Mouse (Mus musculus): ENCODE measurements around the gene Rasgef1c. TPM values are rescaled to one million over a fixed set of nuclear protein-coding genes. Genes with fewer than 3 reads are reported as not detected.

Gene Rasgef1c
- polyA plus RNA-seq, 1 experiment, result 16.4 TPM

DNA sequence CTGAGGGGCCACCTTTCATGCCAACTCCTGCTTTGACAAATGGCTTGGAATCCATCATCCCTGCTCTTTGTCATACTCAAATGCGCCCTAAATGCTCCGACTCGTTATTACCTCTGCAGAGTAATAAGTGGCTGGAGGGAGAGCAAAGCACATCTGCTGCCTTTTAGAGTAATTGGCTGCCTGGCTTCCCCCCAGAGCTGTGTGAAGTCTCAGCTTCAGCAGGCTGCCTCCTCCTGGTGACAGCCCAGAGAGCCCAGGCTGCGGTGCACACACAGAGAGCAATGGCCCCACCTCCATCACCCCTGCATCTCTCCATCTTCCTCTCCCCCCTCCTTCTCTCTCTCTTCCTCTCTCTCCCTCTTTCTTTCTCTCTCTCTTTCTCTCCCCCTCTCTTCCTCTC, 25.5 kb downstream of the Rasgef1c start:
- TF ChIP-seq CTCF (IDR thresholded peaks at IDR 0.05; ENCODE audit: borderline replicate concordance, extremely low read depth, insufficient read depth, insufficient read length) (0 out of 2 replicates have a peak, but pooled peaks have one; percentile 29), POLR2A (IDR thresholded peaks at IDR 0.05; ENCODE audit: borderline replicate concordance, extremely low read depth, insufficient read depth, insufficient read length, poor library complexity, severe bottlenecking) (no peak)
- DNase-seq (ENCODE audit: low read depth), result peak; percentile 88

GRCm38 (mm10) chr11:49927670-49928069, 26.0 kb downstream of the Rasgef1c start:
- peak; percentile 40 for DNase-seq (ENCODE audit: low read depth)
- TF ChIP-seq CTCF (IDR thresholded peaks at IDR 0.05; ENCODE audit: borderline replicate concordance, extremely low read depth, insufficient read depth, insufficient read length) (no peak), POLR2A (IDR thresholded peaks at IDR 0.05; ENCODE audit: borderline replicate concordance, extremely low read depth, insufficient read depth, insufficient read length, poor library complexity, severe bottlenecking) (no peak)

DNA sequence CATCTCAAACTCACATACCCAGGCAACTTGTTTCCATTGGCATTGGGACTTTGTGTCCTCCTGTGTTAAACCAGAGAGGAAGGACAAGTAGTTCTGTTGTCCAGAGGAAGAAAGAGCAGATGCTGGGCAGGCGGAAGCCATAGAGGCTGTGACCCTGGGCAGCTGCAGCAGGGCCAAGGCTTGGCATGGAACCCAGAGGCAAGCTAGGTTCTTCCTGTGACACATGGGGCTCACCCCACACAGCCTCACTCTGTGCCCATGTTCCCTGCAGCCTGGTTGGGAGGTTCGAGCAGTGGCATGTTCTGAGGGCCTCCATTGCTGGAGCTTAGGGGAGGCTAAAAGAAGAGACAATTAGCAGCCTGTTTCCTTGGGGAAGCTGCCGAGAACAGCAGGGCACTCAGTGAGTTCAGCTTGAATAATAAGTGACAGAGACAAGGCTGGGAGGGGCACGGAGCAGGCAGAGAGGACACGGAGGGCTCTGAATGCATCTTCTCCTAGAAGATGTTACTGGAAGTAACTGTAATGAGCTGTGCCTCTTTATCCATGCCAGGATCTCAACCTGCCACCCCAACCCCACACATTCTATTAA, 29.5 kb downstream of the Rasgef1c start:
- no peak for TF ChIP-seq CTCF (IDR thresholded peaks at IDR 0.05; ENCODE audit: borderline replicate concordance, extremely low read depth, insufficient read depth, insufficient read length)
- TF ChIP-seq POLR2A (IDR thresholded peaks at IDR 0.05; ENCODE audit: borderline replicate concordance, extremely low read depth, insufficient read depth, insufficient read length, poor library complexity, severe bottlenecking), result no peak
- peak; percentile 63 for DNase-seq (ENCODE audit: low read depth)

DNA sequence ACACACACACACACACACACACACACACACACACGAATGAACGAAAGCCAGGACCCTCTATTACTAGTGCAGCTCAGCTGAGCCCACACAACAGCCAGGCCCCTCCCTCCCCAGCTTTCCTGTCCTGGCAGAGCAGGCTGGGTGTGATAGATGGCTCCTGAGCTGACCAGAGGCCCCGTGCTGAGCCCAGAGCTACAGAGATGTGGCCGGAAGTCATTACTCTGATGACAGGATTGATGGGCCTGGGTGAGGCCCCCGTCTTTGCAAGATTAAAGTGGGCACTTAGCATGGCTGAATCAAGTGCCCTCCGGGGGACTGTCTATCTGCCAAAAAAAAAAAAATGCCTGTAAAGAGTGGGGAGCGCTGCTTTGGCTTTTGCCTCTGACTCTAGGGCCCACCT, 30.2 kb downstream of the Rasgef1c start:
- TF ChIP-seq CTCF (IDR thresholded peaks at IDR 0.05; ENCODE audit: borderline replicate concordance, extremely low read depth, insufficient read depth, insufficient read length) (no peak), POLR2A (IDR thresholded peaks at IDR 0.05; ENCODE audit: borderline replicate concordance, extremely low read depth, insufficient read depth, insufficient read length, poor library complexity, severe bottlenecking) (no peak)
- DNase-seq (ENCODE audit: low read depth), result peak; percentile 62

GRCm38 (mm10) chr11:49933811-49934210, 32.2 kb downstream of the Rasgef1c start:
- TF ChIP-seq POLR2A (IDR thresholded peaks at IDR 0.05; ENCODE audit: borderline replicate concordance, extremely low read depth, insufficient read depth, insufficient read length, poor library complexity, severe bottlenecking) (no peak), CTCF (IDR thresholded peaks at IDR 0.05; ENCODE audit: borderline replicate concordance, extremely low read depth, insufficient read depth, insufficient read length) (no peak)
- DNase-seq (ENCODE audit: low read depth), result no peak

DNA sequence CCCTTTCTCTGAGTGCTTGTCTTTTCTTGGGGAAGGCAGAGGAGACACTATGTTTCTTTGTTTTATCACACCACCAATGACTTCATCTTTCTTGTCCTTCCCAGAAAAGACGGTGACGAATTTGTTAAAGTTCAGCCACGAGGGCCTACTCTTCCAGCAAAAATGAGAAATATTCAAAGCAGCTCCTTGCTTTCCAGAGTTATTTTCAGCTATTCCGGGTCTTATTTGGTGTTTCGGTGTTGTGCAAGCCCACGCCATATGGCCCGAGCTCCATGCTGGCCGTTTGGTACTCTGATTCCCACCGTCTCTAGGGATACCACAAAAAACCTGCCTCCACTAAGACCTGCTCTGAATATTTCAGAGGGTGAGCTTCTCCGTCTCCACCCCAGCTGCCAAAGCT, 32.7 kb downstream of the Rasgef1c start:
- peak; percentile 57 for DNase-seq (ENCODE audit: low read depth)
- no peak for TF ChIP-seq POLR2A (IDR thresholded peaks at IDR 0.05; ENCODE audit: borderline replicate concordance, extremely low read depth, insufficient read depth, insufficient read length, poor library complexity, severe bottlenecking)
- TF ChIP-seq CTCF (IDR thresholded peaks at IDR 0.05; ENCODE audit: borderline replicate concordance, extremely low read depth, insufficient read depth, insufficient read length), result no peak

- TF ChIP-seq CTCF (IDR thresholded peaks at IDR 0.05; ENCODE audit: borderline replicate concordance, extremely low read depth, insufficient read depth, insufficient read length) (no peak), POLR2A (IDR thresholded peaks at IDR 0.05; ENCODE audit: borderline replicate concordance, extremely low read depth, insufficient read depth, insufficient read length, poor library complexity, severe bottlenecking) (no peak)
- no peak for DNase-seq (ENCODE audit: low read depth)
Measured at GRCm38 (mm10) chr11:49936458-49936857, 34.8 kb downstream of the Rasgef1c start.

DNA sequence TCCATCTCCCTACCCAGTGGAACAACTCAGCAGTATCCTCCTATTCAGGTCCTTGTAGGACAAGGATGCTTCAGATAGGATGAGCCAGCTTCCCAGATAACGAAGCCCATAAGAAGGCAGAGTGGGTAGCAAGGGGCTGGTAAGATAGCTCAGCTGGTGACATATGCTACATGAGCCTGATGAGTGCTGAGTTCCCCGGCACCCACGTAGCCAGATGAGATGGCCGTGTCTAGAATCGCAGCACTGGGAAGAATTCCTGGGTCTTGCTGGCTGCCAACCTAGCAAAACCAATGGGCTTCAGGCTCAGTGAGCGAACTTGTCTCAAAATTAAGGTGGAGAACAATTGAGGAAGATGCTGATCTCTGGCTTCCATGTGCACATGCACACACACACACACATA, 36.1 kb downstream of the Rasgef1c start:
- no peak for TF ChIP-seq CTCF (IDR thresholded peaks at IDR 0.05; ENCODE audit: borderline replicate concordance, extremely low read depth, insufficient read depth, insufficient read length)
- TF ChIP-seq POLR2A (IDR thresholded peaks at IDR 0.05; ENCODE audit: borderline replicate concordance, extremely low read depth, insufficient read depth, insufficient read length, poor library complexity, severe bottlenecking), result no peak
- DNase-seq (ENCODE audit: low read depth), result no peak

- TF ChIP-seq CTCF (IDR thresholded peaks at IDR 0.05; ENCODE audit: borderline replicate concordance, extremely low read depth, insufficient read depth, insufficient read length) (no peak), POLR2A (IDR thresholded peaks at IDR 0.05; ENCODE audit: borderline replicate concordance, extremely low read depth, insufficient read depth, insufficient read length, poor library complexity, severe bottlenecking) (no peak)
- peak; percentile 92 for DNase-seq (ENCODE audit: low read depth)
Measured at GRCm38 (mm10) chr11:49938258-49939164, 36.9 kb downstream of the Rasgef1c start.

DNA sequence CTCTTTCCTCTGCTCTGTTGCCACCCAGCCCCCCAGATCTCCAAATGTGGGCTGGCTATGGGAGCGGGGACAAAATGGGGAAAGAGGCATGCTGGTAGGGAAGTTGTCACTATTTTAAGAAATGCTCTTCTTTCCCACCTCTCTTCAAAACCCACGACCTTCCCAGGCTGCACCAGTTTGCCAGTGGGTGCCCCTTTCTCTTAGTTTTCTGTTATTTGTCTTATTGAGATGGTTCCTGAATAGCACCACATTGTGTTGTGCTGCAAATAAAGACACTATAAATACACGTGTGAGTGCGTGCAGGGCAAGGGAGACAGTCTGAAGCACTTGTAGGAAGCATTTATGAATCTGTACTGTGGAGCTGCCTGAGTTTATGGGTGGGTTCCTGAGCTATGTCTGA, 41.2 kb downstream of the Rasgef1c start:
- DNase-seq (ENCODE audit: low read depth), result no peak
- no peak for TF ChIP-seq POLR2A (IDR thresholded peaks at IDR 0.05; ENCODE audit: borderline replicate concordance, extremely low read depth, insufficient read depth, insufficient read length, poor library complexity, severe bottlenecking)
- TF ChIP-seq CTCF (IDR thresholded peaks at IDR 0.05; ENCODE audit: borderline replicate concordance, extremely low read depth, insufficient read depth, insufficient read length), result no peak

GRCm38 (mm10) chr11:49943901-49944300, 42.3 kb downstream of the Rasgef1c start:
- TF ChIP-seq POLR2A (IDR thresholded peaks at IDR 0.05; ENCODE audit: borderline replicate concordance, extremely low read depth, insufficient read depth, insufficient read length, poor library complexity, severe bottlenecking) (no peak), CTCF (IDR thresholded peaks at IDR 0.05; ENCODE audit: borderline replicate concordance, extremely low read depth, insufficient read depth, insufficient read length) (no peak)
- no peak for DNase-seq (ENCODE audit: low read depth)

All from brain, embryonic 14.5 days (tissue).